Mouse (Mus musculus) olfactory bulb, adult 2 months (tissue): ENCODE measurements around the gene Otop3.

ENCODE experiments used
- CTCF ChIP-seq: fragments of 200-500 bp; IDR thresholded peaks from 2 replicates; pipeline ENCODE4 v1.5.1; 2012; ENCODE audit warnings: low read depth, mild to moderate bottlenecking, low read length, moderate library complexity; ENCODE audit not compliant: insufficient read depth
- POLR2A ChIP-seq: fragments of 200-500 bp; IDR thresholded peaks from 2 replicates; pipeline ENCODE4 v1.6.1; 2012; ENCODE audit warnings: mild to moderate bottlenecking, low read depth, low read length, moderate library complexity; ENCODE audit not compliant: insufficient read depth

DNA sequence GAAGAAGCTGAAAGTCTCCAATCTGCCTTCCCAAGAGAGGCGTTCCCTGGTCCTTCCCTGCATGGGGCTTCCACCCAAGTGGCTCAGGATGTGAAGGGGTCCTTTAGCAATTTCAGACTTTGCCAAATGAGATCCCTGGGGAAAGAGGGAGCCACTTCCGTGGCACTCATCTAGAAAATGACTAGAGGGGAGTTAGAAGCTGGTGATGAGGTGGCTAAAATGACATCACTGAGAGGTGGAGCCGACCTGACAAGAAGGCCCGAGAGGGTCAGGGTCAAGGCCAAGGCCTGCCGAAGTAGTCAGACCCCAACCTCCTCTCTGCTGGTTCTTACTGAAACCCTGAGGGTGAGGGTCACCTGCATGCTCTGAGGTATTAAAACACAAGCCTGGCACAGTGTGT is 48.4 kb downstream of the Otop3 start:
- no peak for TF ChIP-seq POLR2A
- no peak for TF ChIP-seq CTCF
